Mouse (Mus musculus) liver, embryonic 13.5 days (tissue): ENCODE data around the gene Cd83. TPM values are rescaled to one million over a fixed set of nuclear protein-coding genes. Genes with fewer than 3 reads are reported as not detected.

ENCODE experiments used
- ATAC-seq: fragments of 200-750 bp; cut with Nextera tagmentation; 2 replicates; pipeline ENCODE4 v1.8.0; 2017; ENCODE audit warnings: low read depth, mild to moderate bottlenecking, moderate number of reproducible peaks, moderate library complexity
- DNase-seq: peaks from one replicate; pipeline ENCODE4 v3.0.0; 2022
- H3K27ac ChIP-seq: fragments of 300-500 bp; sonication (generic); 2 replicates; pipeline ENCODE4 v1.5.1; 2015; ENCODE audit warnings: moderate library complexity, mild to moderate bottlenecking, inconsistent platforms
- H3K27me3 ChIP-seq: fragments of 300-500 bp; sonication (generic); 2 replicates; pipeline ENCODE4 v1.6.1; 2015; ENCODE audit warnings: mild to moderate bottlenecking, inconsistent platforms
- H3K36me3 ChIP-seq: fragments of 300-500 bp; sonication (generic); 2 replicates; pipeline ENCODE4 v1.6.1; 2015; ENCODE audit warnings: mild to moderate bottlenecking, inconsistent platforms
- H3K4me1 ChIP-seq: fragments of 300-500 bp; sonication (generic); replicated peaks from 2 replicates; pipeline ENCODE4 v1.6.1; 2015; ENCODE audit warnings: inconsistent platforms
- H3K4me2 ChIP-seq: fragments of 300-500 bp; sonication (generic); 2 replicates; pipeline ENCODE4 v1.6.1; 2015; ENCODE audit warnings: inconsistent platforms, mild to moderate bottlenecking, moderate library complexity
- H3K4me3 ChIP-seq: fragments of 300-500 bp; sonication (generic); replicated peaks from 2 replicates; pipeline ENCODE4 v1.5.1; 2015; ENCODE audit warnings: mild to moderate bottlenecking, inconsistent platforms
- H3K9ac ChIP-seq: fragments of 300-500 bp; sonication (generic); 2 replicates; pipeline ENCODE4 v1.6.1; 2015; ENCODE audit warnings: mild to moderate bottlenecking, inconsistent platforms
- H3K9me3 ChIP-seq: fragments of 300-500 bp; sonication (generic); replicated peaks from 2 replicates; pipeline ENCODE4 v1.6.1; 2016; ENCODE audit warnings: inconsistent platforms
- WGBS: fragments of 180-500 bp; shearing (Covaris S2); methylation state at CpG from one replicate; pipeline ENCODE4 v1.1.7; 2015; ENCODE audit not compliant: insufficient replicate concordance; 5-methylcytosine and 5-hydroxymethylcytosine counted together
- polyA plus RNA-seq: library from polyadenylated mRNA; unstranded; fragments of >200 nt; fragmentation: Nextera tagmentation; extraction: Ambion mirVana; gene quantifications from 2 replicates; pipeline ENCODE4 v1.2.1, GENCODE M21; 2015

Cd83 gene
- polyA plus RNA-seq, 1 experiment from 2014 or later, result 1.0 TPM

DNA sequence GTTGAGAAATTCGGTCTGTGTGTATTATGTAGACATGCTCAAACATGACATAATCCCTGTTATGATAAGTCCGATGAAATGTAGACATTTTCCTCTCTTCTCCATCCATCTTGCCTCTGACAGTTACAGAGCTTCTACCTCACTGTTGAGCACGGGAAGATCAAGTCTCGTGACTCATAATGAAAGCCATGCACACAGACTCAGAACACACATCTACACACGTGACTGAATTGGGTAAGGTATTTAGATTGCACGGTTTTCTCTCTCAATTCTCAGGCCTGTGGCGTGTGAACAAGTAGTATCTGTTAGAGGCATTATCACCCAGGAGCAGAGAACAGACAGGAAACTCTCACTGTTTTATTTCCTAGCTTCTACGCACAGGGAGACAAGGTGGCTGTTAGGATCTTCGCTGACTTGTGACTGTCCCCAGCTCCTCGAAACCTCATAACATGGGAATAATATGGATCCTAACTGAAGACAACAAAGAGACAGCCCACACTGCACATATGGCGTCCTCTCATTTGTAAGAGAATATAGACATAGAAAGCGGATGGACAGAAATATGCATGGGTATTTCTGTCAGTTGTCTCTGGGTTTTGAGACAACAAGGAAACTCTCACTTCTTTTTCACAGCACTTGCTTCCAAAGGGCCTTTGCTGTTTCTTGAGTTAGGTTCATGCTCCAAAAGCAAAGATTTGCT lies 23.3 kb upstream of the Cd83 start:
- Histone ChIP-seq H3K4me2 (no peak overlapping the region), H3K27me3 (no peaks in the 10 kb centered on the region), H3K4me3 (no peak overlapping the region), H3K4me1 (no peaks in the 10 kb centered on the region), H3K36me3 (no peaks in the 10 kb centered on the region), H3K27ac (no peak overlapping the region), H3K9ac (no peak overlapping the region), H3K9me3 (no peaks in the 10 kb centered on the region)
- no peak for DNase-seq
- WGBS, result 57% methylated on average over 12 of the region's 12 CpGs
- ATAC-seq, result no peak

DNA sequence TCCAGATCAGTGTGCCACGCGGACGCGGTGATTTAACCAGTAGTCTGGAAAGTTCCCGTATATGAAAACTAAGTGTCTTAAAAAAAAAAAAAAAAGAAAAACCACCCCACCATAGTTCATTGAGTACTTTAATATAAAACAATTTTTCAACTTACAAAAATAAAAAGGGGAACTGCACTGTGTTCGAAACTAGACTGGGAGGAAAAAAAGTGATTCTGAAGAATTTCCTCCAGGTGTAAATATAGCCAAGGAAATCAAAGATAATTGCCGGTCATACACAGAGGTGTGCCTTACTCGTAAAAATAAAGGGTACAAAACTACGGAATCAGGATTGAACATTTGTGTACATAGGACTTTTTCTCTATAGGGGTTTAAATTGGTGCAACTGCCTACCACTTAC lies 21.7 kb upstream of the Cd83 start:
- H3K36me3 ChIP-seq, result no peaks in the 10 kb centered on the region
- ATAC-seq (no peak), DNase-seq (no peak)
- H3K27ac ChIP-seq, result no peak overlapping the region
- 84% methylated on average over 9 of the region's 9 CpGs for WGBS
- H3K4me2 ChIP-seq, result no peak overlapping the region
- H3K27me3 ChIP-seq, result no peaks in the 10 kb centered on the region
- H3K9ac ChIP-seq, result no peak overlapping the region
- H3K9me3 ChIP-seq, result no peaks in the 10 kb centered on the region
- no peak overlapping the region for H3K4me3 ChIP-seq
- H3K4me1 ChIP-seq, result no peaks in the 10 kb centered on the region

DNA sequence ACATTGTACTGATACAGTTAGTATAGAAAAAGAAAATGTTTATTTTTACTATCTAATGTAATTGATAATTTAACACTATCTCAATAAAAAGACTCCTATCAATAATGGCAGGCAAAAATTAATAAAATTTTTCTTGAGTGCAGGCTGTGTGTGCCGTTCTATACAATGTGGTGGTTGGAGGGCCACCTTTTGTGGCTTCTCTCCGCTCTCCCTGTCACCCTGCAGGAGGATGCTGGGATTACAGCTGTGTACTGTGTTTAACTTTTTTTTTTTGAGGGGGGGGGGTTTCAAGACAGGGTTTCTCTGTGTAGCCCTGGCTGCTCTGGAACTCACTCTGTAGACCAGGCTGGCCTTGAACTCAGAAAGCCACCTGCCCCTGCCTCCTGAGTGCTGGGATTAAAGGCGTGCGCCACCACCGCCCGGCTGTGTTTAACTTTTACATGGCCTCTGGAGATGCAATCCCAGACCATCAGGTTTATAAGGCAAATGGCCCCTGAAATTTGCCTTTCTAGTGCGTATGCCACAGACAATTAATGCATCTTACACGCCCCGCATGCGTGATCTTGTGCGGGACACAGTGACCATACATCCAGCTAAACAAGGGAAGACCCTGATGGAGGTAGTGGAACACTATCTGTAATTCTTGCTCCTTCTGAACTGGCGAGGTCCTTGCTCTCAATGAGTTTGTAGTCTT lies 21.1 kb upstream of the Cd83 start:
- Histone ChIP-seq H3K4me3 (no peak overlapping the region), H3K9me3 (no peaks in the 10 kb centered on the region), H3K4me2 (no peak overlapping the region), H3K36me3 (no peaks in the 10 kb centered on the region), H3K4me1 (no peaks in the 10 kb centered on the region), H3K27me3 (no peaks in the 10 kb centered on the region), H3K9ac (no peak overlapping the region), H3K27ac (no peak overlapping the region)
- WGBS, result 76% methylated on average over 12 of the region's 12 CpGs
- ATAC-seq (no peak), DNase-seq (no peak)

DNA sequence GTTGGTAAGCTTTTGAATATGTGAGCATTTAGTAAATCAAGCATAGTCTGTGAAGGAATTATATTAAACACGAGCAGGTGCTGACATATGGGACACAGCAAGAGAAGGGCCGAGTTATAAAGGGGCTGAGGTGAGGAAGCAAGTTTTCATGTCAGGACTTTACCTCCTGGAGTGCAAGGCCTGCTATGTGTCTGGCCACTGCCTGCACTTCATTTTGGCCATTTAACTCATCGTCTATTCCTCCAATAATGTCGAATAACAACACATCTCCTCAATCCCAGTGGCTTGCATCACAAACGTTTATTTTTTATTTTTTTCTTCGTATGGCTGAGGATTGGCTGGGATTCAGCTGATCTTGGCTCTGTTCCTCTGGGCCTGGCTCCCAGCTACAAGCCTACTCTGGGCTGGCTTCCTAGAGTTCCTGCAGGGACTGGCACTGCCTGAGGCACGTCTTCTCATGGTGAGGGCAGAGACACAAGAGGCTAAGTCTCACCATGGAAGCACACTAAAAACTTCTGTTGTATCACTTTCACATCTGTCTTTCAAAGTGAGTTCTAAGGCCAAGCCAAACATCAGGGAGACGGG lies 20.5 kb upstream of the Cd83 start:
- 66% methylated on average over 8 of the region's 8 CpGs for WGBS
- Histone ChIP-seq H3K4me2 (no peak overlapping the region), H3K27me3 (no peaks in the 10 kb centered on the region), H3K9ac (no peak overlapping the region), H3K9me3 (no peaks in the 10 kb centered on the region), H3K27ac (no peak overlapping the region), H3K4me1 (no peaks in the 10 kb centered on the region), H3K36me3 (no peaks in the 10 kb centered on the region), H3K4me3 (no peak overlapping the region)
- ATAC-seq, result no peak
- DNase-seq, result no peak

DNA sequence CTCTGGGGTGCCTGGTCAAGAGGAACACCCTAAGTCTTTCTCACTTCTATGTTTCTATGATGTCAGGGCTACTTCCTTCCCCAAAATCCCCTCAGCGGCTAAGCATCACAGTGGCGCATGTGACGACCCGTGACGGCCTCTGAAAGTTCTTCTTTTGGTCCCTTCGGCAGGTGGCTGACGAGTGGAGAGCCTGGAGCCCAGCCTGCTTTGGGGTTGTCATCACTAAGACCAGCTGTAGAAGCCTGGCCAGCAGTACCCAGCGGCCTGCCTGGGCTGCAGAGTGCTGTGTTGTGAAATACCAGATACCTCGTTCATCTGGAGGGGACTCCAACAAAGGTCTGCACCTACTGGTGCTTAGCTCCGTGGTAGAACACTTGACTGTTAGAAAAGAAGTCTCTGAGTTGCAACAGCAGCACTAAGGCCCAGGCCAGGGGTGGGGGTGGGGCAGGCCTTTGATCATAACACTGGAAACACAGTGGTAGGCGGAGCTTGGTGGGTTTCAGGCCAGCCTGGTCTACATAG lies 19.2 kb upstream of the Cd83 start:
- Histone ChIP-seq H3K4me1 (no peaks in the 10 kb centered on the region), H3K27ac (no peak overlapping the region), H3K4me3 (no peak overlapping the region), H3K27me3 (no peaks in the 10 kb centered on the region), H3K9ac (no peak overlapping the region), H3K9me3 (no peaks in the 10 kb centered on the region), H3K4me2 (no peak overlapping the region), H3K36me3 (no peaks in the 10 kb centered on the region)
- DNase-seq, result no peak
- WGBS, result 40% methylated on average over 11 of the region's 11 CpGs
- no peak for ATAC-seq

DNA sequence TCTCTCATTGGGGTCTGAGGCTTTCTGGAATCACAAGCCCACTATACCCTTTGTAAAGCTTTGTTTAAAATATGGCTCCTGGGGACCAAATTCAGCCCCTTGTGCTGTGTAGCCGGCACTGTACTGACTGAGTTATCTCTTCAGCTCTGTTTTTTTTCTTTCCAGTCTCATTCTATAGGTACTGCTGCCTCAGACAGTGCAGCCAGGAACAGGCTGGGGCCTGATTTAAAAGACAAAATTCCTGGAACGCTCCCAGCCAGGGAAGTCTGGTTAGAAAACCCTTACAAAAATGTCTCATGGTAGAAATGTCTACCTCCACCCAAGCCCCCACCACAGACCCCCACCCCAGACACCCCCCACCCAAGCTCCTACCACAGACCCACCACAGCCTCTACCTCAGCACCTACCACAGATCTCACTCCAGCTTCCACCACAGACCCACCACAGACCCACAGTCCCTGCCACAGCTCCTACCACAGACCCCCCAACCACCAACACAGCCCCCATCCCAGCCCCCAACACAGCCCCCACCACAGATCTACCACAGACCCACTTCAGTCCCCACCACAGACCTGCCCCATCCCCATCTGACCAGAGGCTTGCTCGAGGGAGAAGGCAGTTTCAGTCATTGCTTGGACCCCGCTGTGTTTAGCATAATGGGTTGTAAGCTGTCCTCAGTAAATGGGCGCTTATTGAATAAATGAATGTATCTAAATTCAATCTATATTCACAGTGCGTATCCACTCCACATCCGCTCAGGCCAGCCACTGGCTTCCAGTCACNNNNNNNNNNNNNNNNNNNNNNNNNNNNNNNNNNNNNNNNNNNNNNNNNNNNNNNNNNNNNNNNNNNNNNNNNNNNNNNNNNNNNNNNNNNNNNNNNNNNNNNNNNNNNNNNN lies 17.5 kb upstream of the Cd83 start:
- Histone ChIP-seq H3K4me3 (no peak overlapping the region), H3K27ac (no peak overlapping the region), H3K9me3 (no peaks in the 10 kb centered on the region), H3K4me1 (no peaks in the 10 kb centered on the region), H3K27me3 (no peaks in the 10 kb centered on the region), H3K9ac (no peak overlapping the region), H3K4me2 (no peak overlapping the region), H3K36me3 (no peaks in the 10 kb centered on the region)
- DNase-seq (no peak), ATAC-seq (no peak)
- 65% methylated on average over 7 of the region's 7 CpGs for WGBS

DNA sequence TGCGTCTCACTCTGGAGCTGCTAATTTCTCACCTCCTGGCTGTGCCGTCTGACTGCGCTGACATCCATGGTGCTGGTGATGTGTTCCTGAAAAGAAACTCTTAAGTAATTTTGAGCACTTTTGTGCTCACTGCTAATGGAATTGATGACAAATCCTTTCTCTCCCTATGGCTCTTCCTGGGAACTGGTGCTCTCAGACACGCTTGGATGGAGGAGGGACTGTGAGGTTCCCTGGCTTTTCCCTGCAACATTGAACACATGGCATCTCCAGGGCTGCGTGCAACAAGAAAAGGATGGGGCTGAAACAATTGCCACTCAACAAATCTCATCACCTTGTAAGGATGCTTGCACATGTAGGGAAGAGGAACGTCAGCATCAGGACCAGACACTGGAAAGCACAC lies 11.6 kb upstream of the Cd83 start:
- H3K9ac ChIP-seq, result no peak overlapping the region
- no peak overlapping the region for H3K27ac ChIP-seq
- H3K4me3 ChIP-seq, result no peak overlapping the region
- no peaks in the 10 kb centered on the region for H3K27me3 ChIP-seq
- 77% methylated on average over 6 of the region's 6 CpGs for WGBS
- no peaks in the 10 kb centered on the region for H3K4me1 ChIP-seq
- no peaks in the 10 kb centered on the region for H3K36me3 ChIP-seq
- H3K4me2 ChIP-seq, result no peak overlapping the region
- DNase-seq (no peak), ATAC-seq (no peak)
- no peaks in the 10 kb centered on the region for H3K9me3 ChIP-seq

DNA sequence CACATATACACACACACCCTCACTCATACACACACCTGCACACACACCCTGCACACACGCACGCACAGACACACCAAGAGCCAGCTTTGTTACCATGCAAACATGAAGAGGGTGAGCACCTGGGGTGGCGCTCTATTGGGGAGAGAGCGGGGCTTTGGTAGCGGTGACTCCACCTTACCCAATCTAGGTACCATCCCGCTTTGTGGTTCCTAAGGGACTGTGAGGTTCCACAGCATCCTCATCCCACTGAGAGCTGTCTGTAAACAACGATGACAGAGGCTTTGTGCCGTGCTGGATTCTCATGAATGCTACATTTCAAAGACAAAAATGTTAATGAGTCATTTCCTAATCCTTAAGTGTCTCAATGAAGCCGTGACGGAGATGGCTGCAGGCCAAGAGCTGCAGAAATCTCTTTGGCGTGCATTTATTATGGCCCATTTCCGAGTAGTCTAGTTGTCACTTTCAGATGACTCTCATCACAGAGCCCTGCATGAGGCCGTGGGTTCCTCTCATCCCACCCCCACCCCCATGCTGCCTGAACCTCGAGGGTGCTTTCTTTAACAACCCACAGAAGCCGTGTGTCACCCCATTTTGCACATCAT lies 10.5 kb upstream of the Cd83 start:
- Histone ChIP-seq H3K4me1 (no peaks in the 10 kb centered on the region), H3K9ac (no peak overlapping the region), H3K27me3 (no peaks in the 10 kb centered on the region), H3K9me3 (no peaks in the 10 kb centered on the region), H3K27ac (no peak overlapping the region), H3K4me3 (no peak overlapping the region), H3K4me2 (no peak overlapping the region), H3K36me3 (no peaks in the 10 kb centered on the region)
- no peak for DNase-seq
- no peak for ATAC-seq
- WGBS, result 61% methylated on average over 15 of the region's 15 CpGs

DNA sequence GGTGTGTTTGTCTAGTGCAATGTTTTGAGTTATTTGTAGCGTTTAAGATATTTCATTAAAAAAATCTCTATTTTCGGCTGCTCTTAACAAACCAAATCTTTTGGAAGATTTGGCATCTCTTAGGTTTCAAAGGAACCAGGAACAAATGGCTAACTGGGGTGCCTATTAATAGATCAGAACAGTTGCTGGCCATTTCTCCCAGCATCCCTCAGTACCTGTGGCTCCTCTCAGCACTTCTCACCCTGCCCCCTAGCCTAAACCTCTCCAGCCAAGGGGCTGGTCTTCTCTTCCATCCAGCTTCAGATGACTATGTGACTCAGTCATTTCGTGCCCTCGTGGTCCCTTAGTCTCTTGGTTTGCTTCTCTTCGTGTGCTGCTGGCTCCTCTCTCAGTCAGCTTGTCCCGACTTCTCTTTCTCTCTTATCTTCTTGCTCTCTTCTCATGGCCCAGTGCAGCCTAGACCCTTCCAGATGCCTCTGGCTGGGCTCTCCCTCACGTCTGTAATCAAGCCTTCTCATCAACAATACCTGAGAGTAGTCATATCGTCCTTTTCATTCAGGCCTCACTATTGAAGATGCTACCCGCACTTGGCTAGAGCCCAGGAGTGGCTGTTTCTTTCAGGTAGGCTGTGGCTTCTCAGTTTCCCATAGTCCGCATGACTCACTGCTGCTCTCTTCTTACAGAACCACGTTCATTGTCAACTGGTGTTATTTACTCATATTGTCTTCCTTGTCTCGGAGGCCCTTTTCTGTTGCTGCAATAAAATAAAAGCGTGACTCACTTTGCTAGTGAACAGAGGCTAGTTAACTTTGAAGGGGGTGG lies 9.8 kb upstream of the Cd83 start:
- no peaks in the 10 kb centered on the region for H3K36me3 ChIP-seq
- DNase-seq (no peak), ATAC-seq (no peak)
- no peaks in the 10 kb centered on the region for H3K9me3 ChIP-seq
- no peak overlapping the region for H3K9ac ChIP-seq
- no peak overlapping the region for H3K4me3 ChIP-seq
- no peak overlapping the region for H3K4me2 ChIP-seq
- no peaks in the 10 kb centered on the region for H3K4me1 ChIP-seq
- H3K27ac ChIP-seq, result no peak overlapping the region
- 53% methylated on average over 13 of the region's 13 CpGs for WGBS
- H3K27me3 ChIP-seq, result no peaks in the 10 kb centered on the region

DNA sequence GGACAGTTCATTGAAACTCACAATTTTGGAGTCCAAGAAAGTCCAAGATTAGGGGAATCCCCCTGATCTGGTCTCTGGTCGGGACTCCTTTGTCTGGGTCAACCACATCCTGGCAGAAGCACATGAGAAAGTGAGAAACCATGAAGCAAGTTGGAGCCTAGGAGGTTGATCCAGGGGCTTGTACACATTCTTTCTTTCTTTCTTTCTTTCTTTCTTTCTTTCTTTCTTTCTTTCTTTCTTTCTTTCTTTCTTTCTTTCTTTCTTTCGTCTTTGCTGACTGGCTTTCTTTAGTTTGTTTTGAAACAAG lies 9.2 kb upstream of the Cd83 start:
- no peak for ATAC-seq
- 35% methylated on average over 2 of the region's 2 CpGs for WGBS

More for the DNA sequence above, 9.2 kb upstream of the Cd83 start:
- no peaks in the 10 kb centered on the region for H3K9me3 ChIP-seq
- no peak for DNase-seq
- no peaks in the 10 kb centered on the region for H3K36me3 ChIP-seq
- H3K4me2 ChIP-seq, result no peak overlapping the region
- no peak overlapping the region for H3K27ac ChIP-seq
- H3K4me3 ChIP-seq, result no peak overlapping the region
- H3K4me1 ChIP-seq, result no peaks in the 10 kb centered on the region
- no peaks in the 10 kb centered on the region for H3K27me3 ChIP-seq
- no peak overlapping the region for H3K9ac ChIP-seq
